Mouse (Mus musculus) hematopoietic stem cell, adult 5-6 weeks (primary cell): ENCODE measurements at regions not wholly inside any gene's neighbourhood (a gene's known extent, or its start where the extent isn't known, plus 50 kb on each side); places are given as distances from the start of the nearest gene placed in this dataset.
"Not testable (repeated sequence)": the region's sequence is repeated elsewhere in the genome, so short reads cannot be mapped to it uniquely, and the experiment has no call there.

Experiments
- ATAC-seq, 2 experiments: fragments of 125-278 bp in 1 of 2; replicated peaks in 1 of 2; 2 replicates each; pipeline ENCODE4 v1.8.0; 2016 to 2017; ENCODE audit warnings: inconsistent platforms in 2 of 2, mild to moderate bottlenecking in 2 of 2, moderate number of reproducible peaks in 2 of 2, low read depth in 1 of 2, moderate TSS enrichment in 1 of 2; ENCODE audit not compliant: low FRiP score in 2 of 2, poor library complexity in 2 of 2, severe bottlenecking in 2 of 2, insufficient read depth in 1 of 2, low TSS enrichment in 1 of 2

DNA sequence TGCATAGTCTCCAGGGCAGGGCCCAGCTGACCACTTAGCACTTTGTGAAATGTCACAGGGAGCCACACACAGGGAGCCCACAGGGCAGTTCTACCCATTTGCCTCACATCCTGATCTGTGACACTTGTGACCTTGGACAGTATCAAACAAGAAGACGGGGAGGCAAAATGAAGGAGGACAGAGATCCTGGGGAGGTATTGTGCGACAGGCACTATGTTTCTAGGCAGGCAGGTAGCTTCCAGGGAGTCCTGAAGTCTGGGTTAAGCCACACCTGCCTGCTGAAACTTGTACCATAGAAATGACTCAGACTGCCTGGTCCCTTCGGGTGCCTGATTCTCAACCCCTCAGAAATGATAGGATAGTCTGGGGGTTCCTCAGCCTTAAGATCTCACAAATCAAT lies 127.8 kb downstream of the Tcp10c start:
- ATAC-seq = no peak

DNA sequence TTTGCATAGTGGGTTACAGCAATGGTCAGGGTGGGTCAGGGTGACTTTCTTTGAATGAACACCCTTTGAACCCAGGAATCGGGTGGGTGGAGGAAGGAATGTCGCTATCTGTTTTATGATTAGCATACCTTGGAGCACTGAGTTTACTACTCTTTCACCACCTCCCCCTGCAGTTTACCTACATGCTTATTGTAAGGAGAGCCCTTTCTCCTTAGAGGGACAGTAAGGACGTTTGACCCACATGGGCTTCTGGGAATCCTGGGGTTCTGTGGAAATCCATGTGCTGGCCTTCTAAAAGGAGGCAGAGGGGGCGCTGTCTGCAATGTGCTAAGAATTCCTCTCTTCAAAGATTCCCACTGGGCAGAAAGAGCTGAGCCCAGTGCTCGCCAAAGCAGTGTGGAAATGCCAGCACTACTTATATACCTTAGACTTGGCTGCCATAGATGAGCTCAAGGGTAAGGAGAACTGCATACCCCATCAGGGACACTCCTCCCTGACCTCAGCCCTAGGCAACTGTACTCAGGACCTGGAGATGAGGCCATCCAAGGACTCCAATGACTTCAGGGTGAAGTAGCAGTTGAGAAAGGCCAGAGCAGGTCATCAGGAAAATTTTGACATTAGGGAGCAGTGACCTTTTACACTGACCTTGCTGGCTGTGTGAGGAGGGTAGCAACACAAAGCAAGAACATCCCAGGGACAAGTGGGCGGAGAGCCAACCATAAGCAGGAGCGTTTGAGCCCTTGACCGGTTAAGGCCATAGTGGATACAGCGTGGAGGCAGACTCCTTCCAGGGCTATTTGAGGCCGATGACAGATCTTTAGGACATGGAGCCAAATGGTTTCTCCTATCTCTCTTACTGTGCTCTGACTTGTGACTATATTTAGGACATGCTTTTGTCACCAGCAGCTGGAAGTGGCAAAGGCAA lies 133.2 kb downstream of the Tcp10c start:
- ATAC-seq = no peak

DNA sequence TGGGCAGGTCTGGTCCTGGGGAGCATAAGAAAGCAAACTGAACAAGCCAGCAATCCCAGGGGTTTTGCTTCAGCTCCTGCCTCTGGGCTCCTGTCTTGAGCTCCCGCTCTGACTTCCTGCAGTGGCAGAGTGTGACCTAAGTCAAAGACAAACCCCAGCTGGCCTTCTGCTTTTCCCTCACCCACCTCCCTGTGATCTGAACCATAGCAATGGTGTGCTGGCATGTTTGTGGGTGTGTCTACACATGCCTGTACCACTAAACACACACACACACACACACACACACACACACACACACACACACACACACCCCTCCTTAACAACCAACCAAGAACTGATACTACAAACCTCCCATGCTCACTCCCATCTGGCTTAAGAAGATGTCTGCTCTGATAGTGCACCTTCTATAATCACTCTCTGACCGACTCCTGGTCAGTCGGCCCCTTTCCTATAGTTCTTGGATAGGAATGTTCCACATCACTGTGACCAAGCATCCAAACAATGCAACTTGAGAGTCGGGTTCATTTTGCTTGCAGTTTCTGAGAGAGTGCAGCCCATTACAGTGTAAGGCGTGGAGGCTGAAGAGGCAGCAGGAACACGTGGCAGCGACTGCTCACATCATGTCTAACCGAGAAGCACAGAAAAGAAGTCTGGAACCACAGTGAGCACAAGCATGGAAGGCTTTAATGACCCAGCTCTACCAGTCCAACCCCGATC lies 134.4 kb downstream of the Tcp10c start:
- no peak; a peak in 1 of 4 replicates for ATAC-seq

DNA sequence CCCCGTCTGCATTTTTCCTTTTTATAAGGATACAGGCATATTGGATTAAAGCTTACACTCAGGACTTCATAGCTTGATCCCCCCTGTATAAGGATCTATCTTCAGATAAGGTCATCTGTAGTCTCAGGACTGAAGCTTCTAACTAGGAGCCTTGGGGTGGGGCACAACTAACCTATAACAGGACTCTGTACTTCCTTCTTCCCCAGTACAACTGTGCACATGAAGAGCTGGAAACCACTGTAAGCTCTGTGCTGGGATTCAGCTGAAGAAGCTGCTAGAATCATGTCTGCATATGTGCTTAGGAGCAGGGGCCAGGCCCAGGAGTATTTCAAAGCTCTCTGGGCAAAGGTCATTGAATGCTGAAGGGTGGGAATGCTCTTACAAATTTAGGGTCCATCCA lies 137.9 kb downstream of the Tcp10c start:
- not testable (repeated sequence) for ATAC-seq

DNA sequence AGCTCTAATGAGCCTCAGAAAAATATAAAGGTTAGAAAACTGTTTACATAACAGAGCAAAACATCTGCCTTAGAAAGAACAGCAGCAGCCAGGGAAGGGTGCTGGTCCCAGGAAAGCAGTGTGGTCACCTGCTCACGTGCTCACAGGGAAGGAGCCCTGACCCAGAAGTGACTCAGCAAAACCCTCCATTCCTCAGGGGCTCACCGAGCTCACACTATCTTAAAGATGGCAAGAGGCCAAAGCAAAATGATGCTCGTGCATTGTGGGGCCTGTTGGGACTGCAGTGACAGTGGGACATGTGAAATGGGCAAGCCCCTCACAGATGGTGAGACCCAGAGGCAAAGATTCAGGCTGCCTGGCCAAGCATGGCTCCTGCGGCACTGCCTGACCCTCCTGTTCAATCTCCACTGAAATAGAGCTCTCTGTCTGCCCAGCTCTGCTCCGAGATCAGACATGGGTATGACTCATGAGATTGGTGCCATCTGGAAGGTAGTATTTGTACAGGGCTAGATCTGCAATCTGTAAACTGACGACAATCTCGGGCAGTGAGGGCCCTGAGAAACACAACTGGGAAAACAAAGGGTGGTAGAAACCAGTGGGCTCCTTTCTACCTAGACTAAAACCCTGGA lies 138.4 kb downstream of the Tcp10c start:
- ATAC-seq = peak in 1 of 2 experiments; percentile 12; a peak in 1 of 4 replicates

DNA sequence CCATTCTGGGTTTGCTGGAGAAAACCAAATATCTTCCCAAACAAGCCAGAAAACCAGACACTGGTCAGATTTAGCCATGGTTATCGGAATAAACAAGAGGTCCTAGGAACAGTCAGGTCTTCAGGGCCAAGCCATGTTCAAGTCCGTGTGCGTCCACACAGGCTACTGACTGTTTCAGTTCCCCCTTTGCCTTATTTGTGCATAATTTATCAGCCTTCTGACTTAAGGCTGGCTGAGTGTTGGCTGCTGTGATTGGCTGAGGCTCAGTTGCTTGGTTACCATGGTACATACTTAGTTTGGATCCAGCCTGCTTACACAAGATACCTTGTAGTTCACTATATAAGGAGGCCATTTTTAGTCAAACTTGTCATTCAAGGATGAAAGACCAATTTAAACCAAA lies 139.5 kb downstream of the Tcp10c start:
- peak in 1 of 2 experiments; percentile 15; a peak in 2 of 4 replicates for ATAC-seq

DNA sequence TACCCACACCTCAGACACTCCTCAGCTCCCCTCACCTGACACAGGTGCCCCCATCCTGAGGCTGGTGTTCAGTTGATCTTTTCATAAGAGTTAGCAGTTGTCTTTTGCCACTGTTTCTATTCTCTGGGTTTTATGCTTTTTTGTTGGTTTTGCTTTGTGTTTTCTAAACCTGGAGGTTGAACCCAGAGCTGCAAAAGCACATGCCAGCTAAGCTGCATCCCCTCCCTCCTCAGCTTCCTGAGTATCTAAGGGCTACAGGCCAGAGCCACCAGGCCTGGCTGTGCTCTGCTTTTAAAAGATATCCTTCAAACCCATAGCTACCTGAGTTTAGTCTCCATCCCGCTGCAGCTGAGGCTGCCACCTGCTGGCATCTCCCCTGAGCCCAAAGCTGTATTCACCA lies 140.1 kb downstream of the Tcp10c start:
- not testable (repeated sequence) for ATAC-seq

DNA sequence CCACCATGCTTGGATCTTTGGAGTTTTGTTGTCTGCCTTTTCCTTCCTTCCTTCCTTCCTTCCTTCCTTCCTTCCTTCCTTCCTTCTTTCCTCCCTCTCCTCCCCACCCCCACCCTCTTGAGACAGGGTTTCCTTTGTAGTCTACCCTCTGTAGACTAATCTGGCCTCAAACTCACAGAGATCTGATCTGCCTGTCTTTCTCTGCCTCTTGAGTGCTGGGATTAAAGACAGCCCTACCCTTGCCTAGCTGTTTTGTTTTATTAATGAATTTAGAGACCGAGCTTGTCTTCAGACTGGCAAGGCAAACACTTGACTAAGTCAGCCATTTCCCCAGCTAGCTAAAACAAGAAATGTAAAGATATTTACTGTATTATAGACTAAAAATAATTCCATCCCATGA lies 150.0 kb downstream of the Tcp10c start:
- not testable (repeated sequence) for ATAC-seq

DNA sequence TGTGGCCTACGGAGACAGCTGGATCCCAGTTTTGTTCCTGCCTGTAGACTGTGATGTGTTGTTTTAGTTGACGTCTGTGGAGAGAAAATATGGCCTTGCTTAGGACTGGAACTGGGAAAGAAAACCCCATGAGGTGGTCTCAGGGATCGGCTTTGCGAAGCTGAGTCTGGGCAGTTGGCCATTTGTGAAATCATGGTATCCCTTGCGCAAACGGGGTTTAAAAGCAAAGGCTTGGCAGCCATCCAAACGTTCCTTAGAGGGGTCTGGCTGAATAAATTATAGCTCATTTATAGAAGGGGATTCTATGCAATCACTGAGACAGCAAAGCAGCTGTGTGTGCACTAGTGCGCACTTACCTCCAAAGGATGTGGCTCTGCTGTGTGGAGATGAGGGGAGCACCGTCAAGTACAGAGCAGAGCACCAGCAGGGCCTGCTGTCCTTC lies 150.5 kb downstream of the Tcp10c start:
- not testable (repeated sequence) for ATAC-seq

DNA sequence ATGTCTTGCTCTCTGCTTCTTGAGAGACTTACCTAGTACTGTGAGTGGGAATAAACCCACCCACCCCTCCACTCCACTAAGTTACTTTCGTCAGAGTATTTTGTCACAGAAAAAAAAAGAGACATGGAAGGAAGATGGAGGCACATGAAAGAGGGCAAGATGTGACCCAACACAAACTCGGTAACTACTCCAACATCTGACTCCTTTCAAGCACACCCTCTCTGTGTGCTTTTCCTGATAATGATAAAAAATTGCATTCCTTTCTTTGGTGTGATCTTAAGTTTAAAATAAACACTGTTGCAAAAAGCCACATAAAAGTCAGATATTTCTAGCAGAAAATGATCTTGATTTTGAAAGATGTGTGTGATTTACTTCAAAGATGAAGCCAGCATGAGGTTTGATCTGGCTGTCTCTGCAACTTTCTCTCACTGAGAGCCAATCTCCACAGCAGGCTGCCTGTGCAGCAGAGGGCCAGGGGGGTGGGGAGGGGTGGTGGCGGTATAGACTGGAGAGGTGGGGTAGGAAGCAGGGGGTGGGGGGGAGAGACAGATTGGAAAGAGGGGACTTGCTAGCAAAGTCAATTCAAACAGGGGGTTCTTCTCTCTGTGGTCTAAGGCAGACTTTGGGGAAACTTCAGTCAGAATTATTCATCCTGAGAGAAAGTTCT lies 153.2 kb downstream of the Tcp10c start:
- ATAC-seq = not testable (repeated sequence)

DNA sequence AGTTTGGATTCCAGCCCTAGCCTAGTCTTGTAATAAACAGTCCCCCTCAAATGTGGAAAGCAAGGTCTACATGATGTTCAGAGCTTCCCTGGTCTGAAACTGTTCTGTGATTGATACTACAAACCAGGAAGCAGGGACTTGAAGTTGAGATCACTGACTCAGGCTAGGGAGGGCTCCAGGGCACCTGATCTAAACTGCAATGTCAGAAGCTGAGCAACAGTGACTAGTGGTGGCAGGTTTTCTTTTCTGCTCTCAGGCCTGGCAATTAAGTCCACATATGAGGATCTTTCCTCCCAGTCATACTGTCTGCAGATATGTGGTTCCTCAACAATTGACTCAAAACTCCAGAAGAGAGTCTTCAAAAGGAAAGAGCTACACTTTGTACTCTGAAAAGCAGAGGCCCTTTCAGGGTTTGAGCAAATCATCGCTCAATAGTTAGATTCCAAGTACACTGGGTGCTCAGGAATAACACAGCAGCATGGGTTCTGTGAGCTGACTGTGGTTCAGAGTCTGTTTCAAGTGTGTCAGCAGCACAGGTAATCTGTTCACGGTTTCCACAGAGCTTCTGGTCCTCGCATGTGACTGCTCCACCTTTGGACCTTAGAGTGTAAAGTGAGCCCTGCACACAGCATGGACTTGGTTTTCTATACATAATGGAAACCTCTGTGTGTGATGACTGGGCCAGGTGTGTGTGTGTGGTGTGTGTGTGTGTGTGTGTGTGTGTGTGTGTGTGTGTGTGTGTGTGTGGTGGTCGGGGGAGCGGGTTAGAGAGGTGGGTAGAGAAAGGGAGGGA lies 165.2 kb downstream of the Tcp10c start:
- ATAC-seq = not testable (repeated sequence)

DNA sequence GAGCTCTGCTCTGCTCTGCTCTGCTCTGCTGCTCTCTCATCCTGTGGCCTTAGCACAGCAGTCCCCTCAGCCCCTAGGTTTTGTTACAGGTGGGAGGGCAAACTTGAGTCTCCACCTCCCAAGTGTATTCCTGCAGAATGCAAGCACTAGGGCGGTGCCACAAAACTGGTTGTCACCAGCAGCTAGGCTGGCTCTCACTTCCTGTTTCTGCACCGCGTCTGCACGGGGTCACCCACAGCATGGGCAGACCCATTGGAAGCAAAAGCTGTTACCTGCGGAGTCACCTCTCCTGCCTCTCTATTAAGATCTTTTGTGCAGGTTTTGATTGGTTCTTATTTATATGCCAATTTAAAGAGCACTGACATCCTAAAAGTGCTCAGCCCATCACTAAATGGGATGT lies 178.2 kb downstream of the Tcp10c start:
- peak; percentile 69 to 75 for ATAC-seq

DNA sequence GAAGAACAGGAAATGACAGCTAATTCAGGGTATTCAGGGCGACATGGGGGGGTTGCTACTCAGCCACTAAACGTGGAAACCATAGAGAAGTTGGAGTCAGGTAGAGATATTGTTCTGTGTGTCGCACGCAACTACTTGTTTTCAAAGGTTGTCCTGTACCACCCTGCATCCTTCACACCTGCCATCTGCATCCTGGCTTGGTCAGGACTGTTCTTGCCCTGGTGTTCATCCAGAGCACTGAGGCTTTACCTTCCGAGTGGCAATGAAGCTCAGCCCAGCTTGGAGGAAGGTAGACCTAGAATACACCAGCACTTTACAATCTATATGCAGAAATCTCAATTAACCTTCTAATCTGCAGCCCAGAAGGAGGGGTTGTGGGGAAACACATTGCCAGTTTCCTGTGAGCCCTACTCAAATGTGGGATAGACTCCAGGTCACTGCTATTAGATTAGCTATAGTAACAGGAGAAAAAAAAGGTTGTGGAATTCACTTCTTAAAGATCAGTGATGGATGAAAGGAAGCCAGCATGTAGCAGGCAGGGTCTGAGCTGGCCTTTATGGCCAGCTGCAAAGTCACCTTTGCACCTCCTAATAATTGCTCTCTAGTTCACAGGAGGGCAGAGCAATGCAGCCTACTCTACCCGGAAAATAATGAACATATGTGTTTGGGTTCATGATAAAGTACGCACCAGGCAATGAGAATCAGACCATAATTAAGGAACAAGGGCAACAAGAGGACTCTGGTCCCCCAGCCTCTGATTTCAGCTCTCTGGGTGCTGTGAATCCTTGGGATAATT lies 186.3 kb downstream of the Tcp10c start:
- no peak for ATAC-seq

DNA sequence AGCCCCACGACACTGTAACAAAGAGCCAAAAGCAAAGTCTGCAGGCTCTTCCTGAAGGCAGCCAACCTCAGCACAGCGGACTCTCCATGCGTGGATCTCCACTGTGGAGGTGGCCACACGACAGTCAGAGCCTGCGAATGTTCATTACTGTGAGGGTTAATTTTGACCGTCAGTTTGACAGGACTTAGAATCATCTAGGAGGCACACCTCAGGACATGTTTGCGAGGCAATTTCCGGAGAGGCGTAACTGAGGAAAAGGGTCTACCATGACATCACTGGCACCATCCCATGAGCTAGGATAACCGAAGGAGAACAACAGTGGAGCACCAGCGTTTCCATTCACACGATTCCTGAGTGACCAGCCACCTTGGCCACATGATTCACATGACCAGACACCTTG lies 186.9 kb downstream of the Tcp10c start:
- ATAC-seq = no peak

DNA sequence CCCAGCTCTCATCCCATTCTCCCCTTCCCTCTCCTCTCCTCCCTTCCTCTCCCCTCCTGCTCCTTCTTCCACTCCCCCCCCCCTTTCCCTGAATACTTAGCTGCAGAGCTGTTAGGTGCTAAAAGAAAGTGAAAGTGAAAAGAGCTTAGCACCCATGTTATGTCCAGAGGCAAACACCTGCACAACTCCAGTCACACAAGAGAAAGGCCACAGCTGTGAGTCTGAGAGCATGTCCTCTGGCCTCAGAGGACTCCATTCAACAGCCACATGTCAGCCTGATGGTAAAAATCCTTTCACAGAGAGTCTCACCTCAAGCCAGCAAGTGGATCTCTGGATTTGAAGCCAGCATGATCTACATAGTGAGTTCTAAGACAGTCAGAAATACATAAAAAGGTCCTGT lies 187.9 kb downstream of the Tcp10c start:
- peak; percentile 27 to 44; a peak in 3 of 4 replicates for ATAC-seq

DNA sequence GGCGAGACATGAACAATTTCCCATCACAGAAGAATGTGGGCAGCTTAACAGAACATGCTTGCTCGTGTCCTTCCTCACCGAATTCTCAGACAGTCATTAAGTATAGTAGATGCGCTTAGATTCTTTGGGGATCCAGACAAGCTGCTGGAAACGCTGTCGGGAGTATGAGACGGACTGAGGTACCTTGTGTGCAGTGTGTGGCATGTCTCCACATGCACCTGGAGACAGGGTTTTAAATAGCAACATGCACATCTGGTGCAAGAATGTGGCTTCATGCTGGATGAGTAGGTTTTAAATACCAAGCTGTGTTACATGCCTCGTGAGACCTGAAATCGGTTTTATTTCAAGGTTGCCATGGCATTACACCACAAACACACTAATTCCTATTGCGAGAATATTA lies 188.5 kb downstream of the Tcp10c start:
- ATAC-seq = no peak
